Mouse (Mus musculus) limb, embryonic 14.5 days (tissue): ENCODE measurements around the gene Slc26a6. TPM values are rescaled to one million over a fixed set of nuclear protein-coding genes. Genes with fewer than 3 reads are reported as not detected.
A peak's percentile ranks its signal among the peaks of the same experiment; 100 is the strongest.

Source experiments
- ATAC-seq: fragments of 200-750 bp; cut with Nextera tagmentation; 2 replicates; pipeline ENCODE4 v1.8.0; 2017; ENCODE audit warnings: low read depth, moderate number of reproducible peaks, moderate TSS enrichment; ENCODE audit not compliant: low FRiP score
- DNase-seq: peaks from one replicate; pipeline ENCODE4 v3.0.0-alpha.2; 2015; ENCODE audit warnings: low spot score
- H3K27ac ChIP-seq: fragments of 300-500 bp; sonication (generic); replicated peaks from 2 replicates; pipeline ENCODE4 v1.5.1; 2014; ENCODE audit warnings: low read depth, mild to moderate bottlenecking, low read length, moderate library complexity, mixed read lengths
- H3K27me3 ChIP-seq: fragments of 300-500 bp; sonication (generic); 2 replicates; pipeline ENCODE4 v1.6.1; 2014; ENCODE audit warnings: low read length, mixed read lengths; ENCODE audit not compliant: control insufficient read depth, insufficient read depth
- H3K36me3 ChIP-seq: fragments of 300-500 bp; sonication (generic); 2 replicates; pipeline ENCODE4 v1.6.1; 2014; ENCODE audit warnings: mild to moderate bottlenecking, low read length, moderate library complexity, mixed read lengths; ENCODE audit not compliant: control insufficient read depth, insufficient read depth
- H3K4me1 ChIP-seq: fragments of 300-500 bp; sonication (generic); 2 replicates; pipeline ENCODE4 v1.6.1; 2014; ENCODE audit warnings: antibody characterized with exemption, low read length, mixed read lengths; ENCODE audit not compliant: control insufficient read depth, insufficient read depth
- H3K4me2 ChIP-seq: fragments of 300-500 bp; sonication (generic); replicated peaks from 2 replicates; pipeline ENCODE4 v1.6.1; 2014; ENCODE audit warnings: low read depth, mild to moderate bottlenecking, low read length, moderate library complexity; ENCODE audit not compliant: severe bottlenecking
- H3K4me3 ChIP-seq: fragments of 300-500 bp; sonication (generic); replicated peaks from 2 replicates; pipeline ENCODE4 v1.5.1; 2014; ENCODE audit warnings: low read length
- H3K9ac ChIP-seq: fragments of 300-500 bp; sonication (generic); 2 replicates; pipeline ENCODE4 v1.6.1; 2014; ENCODE audit warnings: mild to moderate bottlenecking, low read depth, low read length, moderate library complexity; ENCODE audit not compliant: severe bottlenecking
- H3K9me3 ChIP-seq: fragments of 300-500 bp; sonication (generic); 2 replicates; pipeline ENCODE4 v1.6.1; 2016; ENCODE audit warnings: low read length; ENCODE audit not compliant: control insufficient read depth
- POLR2A ChIP-seq: fragments of 200-500 bp; IDR thresholded peaks from 2 replicates; pipeline ENCODE4 v1.8.0; 2012; ENCODE audit warnings: inconsistent platforms, mild to moderate bottlenecking, moderate library complexity, borderline replicate concordance; ENCODE audit not compliant: insufficient read depth, insufficient read length; ENCODE audit errors: extremely low read depth
- WGBS: fragments of 180-500 bp; shearing (Covaris S2); extraction: QIAGEN DNeasy Blood & Tissue Kit; methylation state at CpG from one replicate; pipeline ENCODE4 v1.1.7; 2014; 5-methylcytosine and 5-hydroxymethylcytosine counted together
- polyA plus RNA-seq, 2 experiments: library from polyadenylated mRNA; depleted of rRNA in 1 of 2; stranded (reverse) in 1 of 2; unstranded in 1 of 2; fragments of >200 nt; fragmentation: Nextera tagmentation in 1 of 2; extraction: Ambion mirVana in 1 of 2; gene quantifications; 2 replicates each; pipeline versions ENCODE4 v1.2.1 to v1.2.3; 2012 to 2014

Gene Slc26a6
- polyA plus RNA-seq, 2 experiments = 14.5 to 28.8 TPM

- Histone ChIP-seq H3K27me3 (no peaks in the 10 kb centered on the region), H3K9me3 (no peaks in the 10 kb centered on the region), H3K27ac (peak overlapping the region; percentile 69), H3K4me3 (peak overlapping the region; percentile 58), H3K4me1 (peaks cover 3% of the 10 kb centered on the region; the same call in 1 of the 2 replicates), H3K9ac (peak overlapping the region; percentile 63), H3K4me2 (peak overlapping the region; percentile 51), H3K36me3 (peaks cover 29% of the 10 kb centered on the region)
- peak; percentile 72 for ATAC-seq
- peak; percentile 89; the same call in 1 of the 2 replicates for TF ChIP-seq POLR2A
- WGBS = under 1% methylated on average over 28 of the region's 28 CpGs
- DNase-seq = peak; percentile 82
These were observed 1.2 kb downstream of the Slc26a6 start for GRCm38 (mm10) chr9:108854241-108854696.

DNA sequence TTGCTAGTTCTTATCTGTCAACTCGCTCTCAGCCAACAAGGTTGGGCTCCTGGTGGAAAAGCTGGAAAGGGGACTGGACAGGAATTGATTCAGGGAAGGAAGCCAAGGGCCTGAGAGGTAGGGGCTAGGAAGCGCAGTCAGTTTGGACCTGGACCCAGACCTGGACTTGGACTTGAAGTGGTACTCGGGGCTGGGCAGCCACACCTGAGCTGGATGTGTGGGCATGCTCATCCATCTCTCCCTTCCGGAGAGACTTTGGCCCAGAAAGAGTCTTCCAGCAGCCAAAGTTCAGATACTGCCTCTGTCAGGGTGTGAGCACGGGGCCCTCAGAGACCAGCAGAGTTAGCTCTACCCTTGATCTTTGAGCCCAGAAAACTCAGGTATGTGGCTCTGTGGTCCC, 2.3 kb downstream of the Slc26a6 start:
- ATAC-seq (no peak), DNase-seq (no peak)
- Histone ChIP-seq H3K27me3 (no peaks in the 10 kb centered on the region), H3K4me2 (no peak overlapping the region; the same call in 1 of the 2 replicates), H3K4me3 (no peak overlapping the region), H3K36me3 (peaks cover 32% of the 10 kb centered on the region), H3K27ac (no peak overlapping the region), H3K9ac (peak overlapping the region; percentile 63), H3K4me1 (peaks cover 3% of the 10 kb centered on the region; the same call in 1 of the 2 replicates), H3K9me3 (no peaks in the 10 kb centered on the region)
- 57% methylated on average over 5 of the region's 5 CpGs for WGBS
- no peak for TF ChIP-seq POLR2A

DNA sequence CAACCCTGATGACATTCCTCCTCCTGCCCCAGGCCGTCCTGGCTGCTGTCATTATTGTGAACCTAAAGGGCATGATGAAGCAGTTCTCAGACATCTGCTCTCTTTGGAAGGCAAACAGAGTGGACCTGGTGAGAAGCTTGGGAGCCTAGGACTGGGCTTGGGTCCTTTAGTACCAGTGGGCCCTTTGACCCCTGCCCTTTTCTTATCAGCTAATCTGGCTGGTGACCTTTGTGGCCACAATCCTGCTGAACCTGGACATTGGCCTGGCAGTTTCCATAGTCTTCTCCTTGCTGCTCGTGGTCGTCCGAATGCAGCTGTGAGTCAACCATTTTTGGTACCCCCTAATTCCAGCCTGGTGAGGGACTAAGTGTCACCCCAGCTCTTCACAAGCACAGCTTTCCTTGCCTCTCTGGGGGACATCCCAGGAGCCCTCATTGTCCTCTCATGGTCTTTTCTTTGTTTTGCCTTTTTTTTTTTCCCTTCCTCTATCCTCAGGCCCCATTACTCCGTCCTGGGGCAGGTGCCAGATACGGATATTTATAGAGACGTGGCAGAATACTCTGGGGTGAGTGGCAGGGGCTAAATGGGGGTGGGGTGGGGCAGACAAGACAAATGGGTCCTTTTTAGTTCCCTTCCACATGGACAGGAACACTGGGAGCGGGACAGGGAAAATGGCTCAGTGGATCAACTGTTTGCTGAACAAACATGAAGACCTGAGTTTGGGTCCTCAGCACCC, 5.9 kb downstream of the Slc26a6 start:
- Histone ChIP-seq H3K9ac (no peak overlapping the region), H3K36me3 (peaks cover 39% of the 10 kb centered on the region), H3K9me3 (no peaks in the 10 kb centered on the region), H3K27me3 (no peaks in the 10 kb centered on the region), H3K4me2 (no peak overlapping the region), H3K4me3 (no peak overlapping the region), H3K27ac (no peak overlapping the region), H3K4me1 (no peaks in the 10 kb centered on the region)
- TF ChIP-seq POLR2A = no peak
- WGBS = 81% methylated on average over 8 of the region's 8 CpGs
- DNase-seq = no peak
- no peak for ATAC-seq

DNA sequence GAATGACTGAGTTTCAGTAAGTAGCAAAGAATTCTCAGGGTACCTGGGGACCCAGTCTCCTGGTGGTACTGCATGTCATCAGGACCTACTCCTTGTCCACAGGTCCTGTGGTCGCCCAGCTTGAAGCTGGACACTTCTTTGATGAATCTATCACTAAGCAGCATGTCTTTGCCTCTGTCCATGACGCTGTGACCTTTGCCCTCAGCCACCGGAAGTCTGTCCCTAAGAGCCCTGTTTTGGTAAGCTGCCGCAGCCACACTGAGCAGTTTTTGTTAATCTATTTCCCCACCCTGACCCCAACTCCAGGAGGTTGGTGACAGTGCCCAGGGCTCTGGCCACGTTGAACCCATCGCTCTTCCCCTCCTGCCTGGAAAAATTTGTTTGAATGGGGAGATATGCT, 59.2 kb downstream of the Slc26a6 start:
- no peak for ATAC-seq

GRCm38 (mm10) chr9:108913161-108913560, 60.1 kb downstream of the Slc26a6 start:
- Histone ChIP-seq H3K9ac (no peak overlapping the region), H3K36me3 (no peaks in the 10 kb centered on the region), H3K9me3 (no peaks in the 10 kb centered on the region), H3K4me3 (no peak overlapping the region), H3K4me2 (no peak overlapping the region), H3K27me3 (no peaks in the 10 kb centered on the region), H3K4me1 (no peaks in the 10 kb centered on the region), H3K27ac (no peak overlapping the region)
- DNase-seq = no peak
- no peak for ATAC-seq
- WGBS = 87% methylated on average over 7 of the region's 7 CpGs
- no peak for TF ChIP-seq POLR2A

More for the DNA sequence above, 59.2 kb downstream of the Slc26a6 start:
- H3K4me3 ChIP-seq = no peak overlapping the region
- H3K36me3 ChIP-seq = no peaks in the 10 kb centered on the region
- no peak overlapping the region for H3K27ac ChIP-seq
- TF ChIP-seq POLR2A = no peak
- WGBS = 70% methylated on average over 6 of the region's 6 CpGs
- H3K4me2 ChIP-seq = no peak overlapping the region
- H3K9me3 ChIP-seq = no peaks in the 10 kb centered on the region
- DNase-seq = no peak
- no peak overlapping the region for H3K9ac ChIP-seq
- no peaks in the 10 kb centered on the region for H3K4me1 ChIP-seq
- H3K27me3 ChIP-seq = no peaks in the 10 kb centered on the region
